In genomic region chr2:29965906-29966305, GRCm38 (mm10) we compare ENCODE assay signal across 8 mouse cellular contexts. TPM values are rescaled to one million over a fixed set of nuclear protein-coding genes. Genes with fewer than 3 reads are reported as not detected.
DNase-seq lines count a peak whose midpoint lies in the region; ATAC-seq and TF ChIP-seq lines count a peak whose summit lies in the region.

No protein-coding gene starts in this region.

- peak overlapping the region; percentile 70 for H3K4me2 ChIP-seq in kidney, embryonic 16.5 days (replicated peaks; ENCODE audit: low read depth, low read length)
- peak overlapping the region; percentile 70 for H3K4me2 ChIP-seq in liver, embryonic 13.5 days

- TF ChIP-seq POLR2A in olfactory bulb, adult 2 months (IDR thresholded peaks at IDR 0.05; ENCODE audit: insufficient read depth, low read depth, low read length) = no peak

- H3K9me3 ChIP-seq in heart, embryonic 10.5 days = no peaks in the 10 kb centered on the region
- no peaks in the 10 kb centered on the region for H3K9me3 ChIP-seq in kidney, embryonic 16.5 days (ENCODE audit: low read length)
- no peaks in the 10 kb centered on the region for H3K9me3 ChIP-seq in liver, embryonic 13.5 days (replicated peaks)

- peaks cover 29% of the 10 kb centered on the region for H3K36me3 ChIP-seq in heart, embryonic 10.5 days
- H3K36me3 ChIP-seq in kidney, embryonic 16.5 days (ENCODE audit: insufficient read depth, low read length) = peaks cover 10% of the 10 kb centered on the region
- H3K36me3 ChIP-seq in liver, embryonic 13.5 days = 0 out of 2 replicates have a peak, but pooled peaks cover 6% of the 10 kb centered on the region

- peak overlapping the region; percentile 99 for H3K9ac ChIP-seq in kidney, embryonic 16.5 days (replicated peaks; ENCODE audit: low read length)
- peak overlapping the region; percentile 72 for H3K9ac ChIP-seq in liver, embryonic 13.5 days

- peaks cover 36% of the 10 kb centered on the region for H3K4me1 ChIP-seq in heart, embryonic 10.5 days
- H3K4me1 ChIP-seq in kidney, embryonic 16.5 days (ENCODE audit: insufficient read depth, low read length) = peaks cover 37% of the 10 kb centered on the region
- peaks cover 31% of the 10 kb centered on the region for H3K4me1 ChIP-seq in liver, embryonic 13.5 days (replicated peaks)
- peaks cover 10% of the 10 kb centered on the region for H3K4me1 ChIP-seq in olfactory bulb, adult 2 months (ENCODE audit: control insufficient read depth, insufficient read depth, low read length)

- TF ChIP-seq CTCF in olfactory bulb, adult 2 months (IDR thresholded peaks at IDR 0.05; ENCODE audit: insufficient read depth, low read depth, low read length) = no peak

- H3K27me3 ChIP-seq in heart, embryonic 10.5 days (ENCODE audit: insufficient read depth, poor library complexity, severe bottlenecking) = no peaks in the 10 kb centered on the region
- H3K27me3 ChIP-seq in kidney, embryonic 16.5 days (ENCODE audit: insufficient read depth, low read length) = no peaks in the 10 kb centered on the region
- peaks cover 75% of the 10 kb centered on the region for H3K27me3 ChIP-seq in liver, embryonic 13.5 days

- peak; percentile 15; the same call in 1 of the 2 replicates for ATAC-seq in kidney, embryonic 16.5 days (ENCODE audit: low FRiP score, low TSS enrichment)
- no peak for ATAC-seq in liver, embryonic 13.5 days (ENCODE audit: low read depth)

- peak overlapping the region; percentile 85 for H3K4me3 ChIP-seq in heart, embryonic 10.5 days
- H3K4me3 ChIP-seq in kidney, embryonic 16.5 days (ENCODE audit: low read length) = peak overlapping the region; percentile 94
- H3K4me3 ChIP-seq in liver, embryonic 13.5 days (replicated peaks) = peak overlapping the region; percentile 68
- H3K4me3 ChIP-seq in olfactory bulb, adult 2 months (ENCODE audit: insufficient read depth, low read depth, low read length) = peak overlapping the region; percentile 83

- DNase-seq in retina, embryonic 14.5 days (ENCODE audit: low spot score) = peak; percentile 56
- DNase-seq in retina, postnatal 1 day = no peak
- peak; percentile 26 to 41 for DNase-seq in cerebellum, postnatal 4 days (ENCODE audit: low spot score in 2 of 2)
- no peak for DNase-seq in heart, embryonic 10.5 days (ENCODE audit: low spot score)
- DNase-seq in liver, embryonic 13.5 days = no peak
- peak; percentile 69 to 80 for DNase-seq in thymus, postnatal 36 days

- 2% methylated on average over 31 of the region's 41 CpGs for WGBS in heart, embryonic 10.5 days
- under 1% methylated on average over 41 of the region's 41 CpGs for WGBS in kidney, embryonic 16.5 days
- under 1% methylated on average over 25 of the region's 41 CpGs for WGBS in liver, embryonic 13.5 days (ENCODE audit: insufficient replicate concordance)
- WGBS in olfactory bulb, adult 2 months = under 1% methylated on average over 41 of the region's 41 CpGs

- peak overlapping the region; percentile 96 for H3K27ac ChIP-seq in heart, embryonic 10.5 days
- H3K27ac ChIP-seq in kidney, embryonic 16.5 days (ENCODE audit: low read length) = peak overlapping the region; percentile 91
- no peak overlapping the region for H3K27ac ChIP-seq in liver, embryonic 13.5 days
- H3K27ac ChIP-seq in olfactory bulb, adult 2 months (ENCODE audit: insufficient read depth, low read depth, low read length) = peak overlapping the region; percentile 89

RNA-seq across cellular contexts. Expression of gene Sptan1, which starts 0.5 kb away (rescaled TPM):
- polyA plus RNA-seq in heart, embryonic 10.5 days (2016; fragmentation: Nextera tagmentation; extraction: Ambion mirVana) = 103 and 116 TPM in 2 replicates
- polyA plus RNA-seq in kidney, embryonic 16.5 days (2015; fragmentation: Nextera tagmentation; extraction: Ambion mirVana) = 102 and 109 TPM in 2 replicates
- 10.9 and 11.3 TPM in 2 replicates for polyA plus RNA-seq in liver, embryonic 13.5 days (2015; fragmentation: Nextera tagmentation; extraction: Ambion mirVana)
- polyA plus RNA-seq in olfactory bulb, adult 2 months (2012; ENCODE audit: insufficient read depth, insufficient read length, low replicate concordance, missing spikeins) = 496 and 868 TPM in 2 replicates

RNA-seq across cellular contexts. Expression of gene Gle1, which starts 30.7 kb away (rescaled TPM):
- 50.0 and 61.3 TPM in 2 replicates for polyA plus RNA-seq in heart, embryonic 10.5 days (2016; fragmentation: Nextera tagmentation; extraction: Ambion mirVana)
- 63.9 and 67.6 TPM in 2 replicates for polyA plus RNA-seq in kidney, embryonic 16.5 days (2015; fragmentation: Nextera tagmentation; extraction: Ambion mirVana)
- polyA plus RNA-seq in liver, embryonic 13.5 days (2015; fragmentation: Nextera tagmentation; extraction: Ambion mirVana) = 29.8 and 33.7 TPM in 2 replicates
- polyA plus RNA-seq in olfactory bulb, adult 2 months (2012; ENCODE audit: insufficient read depth, insufficient read length, low replicate concordance, missing spikeins) = not detected in 2 replicates

Comparison
In these comparisons a context has a peak if more than half of its experiments do, and no peak if none do; other contexts are left out.
1. DNase-seq: peak in retina, embryonic 14.5 days (single experiment), cerebellum, postnatal 4 days (2 of 2) and thymus, postnatal 36 days (2 of 2); none in retina, postnatal 1 day (single experiment), heart, embryonic 10.5 days (single experiment) and liver, embryonic 13.5 days (single experiment).
2. RNA of gene Gle1, which starts 30.7 kb away (polyA plus RNA-seq): 63.9 to 67.6 TPM in kidney, embryonic 16.5 days, 50.0 to 61.3 TPM in heart, embryonic 10.5 days and 29.8 to 33.7 TPM in liver, embryonic 13.5 days; not detected in olfactory bulb, adult 2 months; every median in the first group is over 10 times any median in the second.
3. Peak in every context shown above with its lines, with median percentiles within 50 percentile points of each other: H3K4me3 ChIP-seq.